Mouse (Mus musculus) ES-Bruce4 (cell line): Measurements from ENCODE around the gene Lenep. TPM values are rescaled to one million over a fixed set of nuclear protein-coding genes. Genes with fewer than 3 reads are reported as not detected.
A peak's percentile ranks its signal among the peaks of the same experiment; 100 is the strongest.

Experiments used
- H3K27ac ChIP-seq: 2 replicates; pipeline ENCODE4 v1.5.1; 2012; ENCODE audit warnings: low read length, inconsistent platforms; ENCODE audit not compliant: insufficient read depth
- H3K27me3 ChIP-seq: 2 replicates; pipeline ENCODE4 v1.6.1; 2012; ENCODE audit warnings: mild to moderate bottlenecking, low read length, inconsistent platforms; ENCODE audit not compliant: control insufficient read depth, poor library complexity, insufficient read depth, severe bottlenecking
- H3K36me3 ChIP-seq: 2 replicates; pipeline ENCODE4 v1.6.1; 2012; ENCODE audit warnings: inconsistent platforms, mild to moderate bottlenecking, low read length, moderate library complexity; ENCODE audit not compliant: control insufficient read depth, poor library complexity, insufficient read depth, severe bottlenecking
- H3K4me1 ChIP-seq: one replicate; pipeline ENCODE4 v1.8.1; 2011; ENCODE audit warnings: low read length; ENCODE audit not compliant: control insufficient read depth, insufficient read depth
- H3K4me3 ChIP-seq: 2 replicates; pipeline ENCODE4 v1.5.1; 2011; ENCODE audit warnings: low read depth, mild to moderate bottlenecking, low read length
- H3K9ac ChIP-seq: 2 replicates; pipeline ENCODE4 v1.6.1; 2012; ENCODE audit warnings: low read depth, mild to moderate bottlenecking, inconsistent platforms; ENCODE audit not compliant: poor library complexity, severe bottlenecking
- H3K9me3 ChIP-seq: replicated peaks from 2 replicates; pipeline ENCODE4 v1.6.1; 2012; ENCODE audit warnings: mild to moderate bottlenecking, low read length, inconsistent platforms; ENCODE audit not compliant: control insufficient read depth, poor library complexity, insufficient read depth, severe bottlenecking
- CTCF ChIP-seq: IDR thresholded peaks from one replicate; pipeline ENCODE4 v1.8.1; 2011; ENCODE audit warnings: low read depth, low read length
- EP300 ChIP-seq: IDR thresholded peaks from 2 replicates; pipeline ENCODE4 v1.6.1; 2011; ENCODE audit warnings: low read depth, low read length; ENCODE audit not compliant: insufficient read depth
- POLR2A ChIP-seq: IDR thresholded peaks from one replicate; pipeline ENCODE4 v1.8.1; 2011; ENCODE audit warnings: low read length; ENCODE audit not compliant: insufficient read depth
- polyA plus RNA-seq: library from polyadenylated mRNA; stranded (reverse); fragments of >200 nt; gene quantifications from 2 replicates; pipeline ENCODE4 v1.2.4, GENCODE M21; 2011; ENCODE audit warnings: low read depth; ENCODE audit not compliant: missing spikeins, insufficient read depth, insufficient read length

Gene Lenep
- polyA plus RNA-seq, 1 experiment, result not detected

- no peak for TF ChIP-seq CTCF
- TF ChIP-seq EP300, result peak; percentile 20; the same call in 1 of the 2 replicates
- Histone ChIP-seq H3K4me1 (peaks cover 2% of the 10 kb centered on the region), H3K27me3 (no peaks in the 10 kb centered on the region), H3K4me3 (peak overlapping the region; percentile 97), H3K27ac (peak overlapping the region; percentile 93), H3K9me3 (no peaks in the 10 kb centered on the region), H3K36me3 (peaks cover 26% of the 10 kb centered on the region), H3K9ac (peak overlapping the region; percentile 89)
Observed at GRCm38 (mm10) chr3:89417840-89418169, 15.2 kb upstream of the Lenep start.

- no peaks in the 10 kb centered on the region for H3K9me3 ChIP-seq
- H3K4me3 ChIP-seq, result peak overlapping the region; percentile 80
- TF ChIP-seq EP300 (no peak), CTCF (no peak), POLR2A (no peak)
- H3K27me3 ChIP-seq, result no peaks in the 10 kb centered on the region
- peak overlapping the region; percentile 89 for H3K9ac ChIP-seq
- peaks cover 26% of the 10 kb centered on the region for H3K36me3 ChIP-seq
- peak overlapping the region; percentile 79 for H3K27ac ChIP-seq
- no peaks in the 10 kb centered on the region for H3K4me1 ChIP-seq
Observed at GRCm38 (mm10) chr3:89417131-89417530, 14.5 kb upstream of the Lenep start.

GRCm38 (mm10) chr3:89416158-89416557 is 13.6 kb upstream of the Lenep start:
- Histone ChIP-seq H3K36me3 (peaks cover 26% of the 10 kb centered on the region), H3K4me3 (no peak overlapping the region), H3K4me1 (no peaks in the 10 kb centered on the region), H3K27me3 (no peaks in the 10 kb centered on the region), H3K9me3 (no peaks in the 10 kb centered on the region), H3K27ac (no peak overlapping the region), H3K9ac (no peak overlapping the region)
- TF ChIP-seq EP300 (no peak), CTCF (no peak), POLR2A (no peak)

GRCm38 (mm10) chr3:89411490-89412393 is 9.1 kb upstream of the Lenep start, which contains the start of gene Flad1:
Gene Flad1, minus strand, starts transcription at chr3:89411870.
- Histone ChIP-seq H3K27ac (peak within 1 kb of the TSS; percentile 89), H3K9me3 (no peaks in the 10 kb centered on the region), H3K27me3 (no peaks in the 10 kb centered on the region), H3K36me3 (peaks cover 26% of the 10 kb centered on the region), H3K9ac (peak within 1 kb of the TSS; percentile 91), H3K4me1 (no peaks in the 10 kb centered on the region), H3K4me3 (peak within 1 kb of the TSS; percentile 98)
- TF ChIP-seq EP300 (no peak), POLR2A (no peak), CTCF (no peak)

- Histone ChIP-seq H3K27ac (0 out of 2 replicates have a peak overlapping the region, but pooled peaks have one; percentile 58), H3K4me3 (peak overlapping the region; percentile 98), H3K4me1 (no peaks in the 10 kb centered on the region), H3K9me3 (no peaks in the 10 kb centered on the region), H3K36me3 (peaks cover 21% of the 10 kb centered on the region), H3K27me3 (no peaks in the 10 kb centered on the region), H3K9ac (peak overlapping the region; percentile 78)
- TF ChIP-seq EP300 (no peak), POLR2A (no peak), CTCF (no peak)
Observed at GRCm38 (mm10) chr3:89410864-89411263, 8.3 kb upstream of the Lenep start.

- no peaks in the 10 kb centered on the region for H3K9me3 ChIP-seq
- no peak overlapping the region for H3K4me3 ChIP-seq
- H3K36me3 ChIP-seq, result peaks cover 10% of the 10 kb centered on the region
- H3K9ac ChIP-seq, result no peak overlapping the region
- no peaks in the 10 kb centered on the region for H3K4me1 ChIP-seq
- TF ChIP-seq POLR2A, result no peak
- no peak for TF ChIP-seq CTCF
- no peak for TF ChIP-seq EP300
- H3K27me3 ChIP-seq, result no peaks in the 10 kb centered on the region
- no peak overlapping the region for H3K27ac ChIP-seq
Observed at GRCm38 (mm10) chr3:89409701-89410100, 7.1 kb upstream of the Lenep start.
